Mouse (Mus musculus): ENCODE measurements around the gene Zfp580.

The Zfp580 gene

DNA sequence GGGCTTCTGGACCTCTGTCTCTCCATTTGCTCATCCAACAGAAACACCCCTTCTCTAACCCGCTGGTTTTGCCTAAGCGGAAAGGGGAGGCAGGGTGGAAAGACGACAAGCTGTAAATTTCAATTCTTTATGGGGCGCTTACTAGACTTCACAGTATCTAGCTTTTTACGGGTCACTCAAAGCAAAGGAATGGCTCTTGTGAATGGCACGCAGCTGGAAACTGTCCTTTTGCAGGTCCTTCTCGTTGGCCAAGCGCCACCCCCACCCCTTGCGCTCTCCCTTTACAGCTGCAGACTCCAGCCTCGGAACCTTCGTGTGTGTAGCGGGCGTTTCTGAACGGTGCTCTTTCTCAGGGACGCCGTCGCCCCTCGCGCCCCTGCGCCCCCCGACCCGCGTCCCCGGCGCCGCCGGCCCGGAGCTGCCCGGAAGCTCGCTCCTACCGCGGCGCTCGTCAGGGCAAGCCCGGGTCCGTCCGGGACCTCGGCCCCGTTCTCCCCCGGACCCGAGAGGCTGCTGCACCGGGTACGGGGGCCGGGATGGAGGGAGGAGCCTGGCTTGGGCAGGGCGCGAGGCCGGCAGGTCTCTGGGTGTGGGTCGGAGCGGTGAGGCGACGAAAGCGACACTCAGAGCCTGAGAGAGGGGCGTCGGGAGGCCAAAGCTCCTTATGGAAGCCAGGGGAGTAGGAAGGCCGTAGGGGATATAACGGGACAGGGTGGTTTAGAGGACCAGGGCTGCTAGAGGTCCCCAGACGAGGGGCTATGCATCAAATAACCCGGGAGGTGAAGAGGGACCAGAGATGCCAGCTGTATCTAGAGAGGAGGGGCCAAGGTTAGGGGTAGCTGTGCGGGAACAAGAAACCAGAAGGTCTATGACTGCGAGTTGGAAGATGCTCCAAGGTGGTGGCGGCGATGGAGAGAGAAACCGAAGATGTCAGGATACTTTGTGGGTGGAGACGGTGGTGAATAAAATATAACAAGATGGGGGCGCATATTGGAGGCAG lies at the start of gene Zfp580:
Gene Zfp580 (plus strand): TSS at position 346 of the 1,000 bp plus-strand sequence.
- TF ChIP-seq GATA4 (IDR thresholded peaks at IDR 0.05; ENCODE audit: insufficient replicate concordance, low read length): no peak

DNA sequence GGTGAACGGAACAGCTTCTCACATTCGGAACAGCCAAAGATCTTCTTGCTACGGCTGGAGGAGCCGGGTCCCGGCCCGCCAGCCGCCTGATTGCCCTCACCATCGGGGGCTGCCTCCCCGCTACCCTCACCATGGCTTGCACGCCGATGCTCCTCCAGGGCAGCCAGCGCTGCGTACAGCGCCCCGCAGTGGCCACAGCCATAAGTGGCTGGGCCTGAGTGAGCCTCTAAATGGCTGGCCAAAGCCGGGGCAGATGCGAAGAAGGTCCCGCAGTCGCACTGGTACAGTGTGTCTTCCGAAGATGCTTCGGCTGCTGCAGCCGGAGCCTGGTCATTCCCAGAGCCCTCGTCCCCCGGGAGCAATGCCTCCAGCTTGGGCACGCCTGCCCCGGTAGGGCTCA lies 43.1 kb upstream of the Zfp580 start:
- TF ChIP-seq GATA4 (IDR thresholded peaks at IDR 0.05; ENCODE audit: insufficient replicate concordance, low read length): no peak

DNA sequence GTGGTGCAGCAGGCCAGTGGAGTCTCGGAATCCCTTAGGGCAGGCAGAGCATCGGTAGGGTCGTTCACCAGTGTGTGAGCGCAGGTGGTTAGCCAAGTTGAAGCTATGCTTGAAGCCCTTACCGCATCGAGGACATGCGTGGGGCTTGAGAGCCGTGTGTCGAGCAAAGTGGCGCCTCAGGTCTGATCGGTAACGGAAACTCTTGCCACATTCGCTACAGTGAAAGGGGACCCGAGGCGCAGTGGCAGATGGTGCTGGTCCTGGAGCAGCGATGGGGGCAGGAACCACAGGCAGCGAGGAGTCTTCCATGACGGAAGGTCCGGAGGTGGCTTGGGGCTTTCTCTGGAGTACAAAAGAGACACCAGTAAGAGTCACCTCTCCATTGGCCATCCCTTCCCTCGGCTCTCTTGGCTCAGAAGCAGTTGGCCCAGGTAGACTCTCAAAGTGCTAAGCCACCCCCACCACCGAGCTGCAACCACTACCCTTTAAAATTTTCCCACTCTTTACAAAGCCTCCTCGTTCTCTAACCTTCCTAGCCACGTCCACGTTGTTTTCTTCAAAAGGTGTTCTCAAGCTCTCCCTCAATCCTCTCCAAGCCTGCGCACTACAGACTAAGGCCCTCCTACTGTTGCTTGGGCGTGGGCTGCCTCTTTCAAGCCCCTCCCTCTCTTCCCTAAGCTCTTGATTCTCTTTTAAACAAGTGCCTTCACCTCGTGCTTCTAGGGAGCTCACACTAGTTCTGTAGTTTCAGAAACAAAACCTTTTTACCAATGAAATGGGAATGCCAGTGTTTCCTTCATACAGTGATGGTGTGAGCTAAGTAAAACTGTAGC lies 38.4 kb upstream of the Zfp580 start:
- TF ChIP-seq GATA4 (IDR thresholded peaks at IDR 0.05; ENCODE audit: insufficient replicate concordance, low read length): no peak

DNA sequence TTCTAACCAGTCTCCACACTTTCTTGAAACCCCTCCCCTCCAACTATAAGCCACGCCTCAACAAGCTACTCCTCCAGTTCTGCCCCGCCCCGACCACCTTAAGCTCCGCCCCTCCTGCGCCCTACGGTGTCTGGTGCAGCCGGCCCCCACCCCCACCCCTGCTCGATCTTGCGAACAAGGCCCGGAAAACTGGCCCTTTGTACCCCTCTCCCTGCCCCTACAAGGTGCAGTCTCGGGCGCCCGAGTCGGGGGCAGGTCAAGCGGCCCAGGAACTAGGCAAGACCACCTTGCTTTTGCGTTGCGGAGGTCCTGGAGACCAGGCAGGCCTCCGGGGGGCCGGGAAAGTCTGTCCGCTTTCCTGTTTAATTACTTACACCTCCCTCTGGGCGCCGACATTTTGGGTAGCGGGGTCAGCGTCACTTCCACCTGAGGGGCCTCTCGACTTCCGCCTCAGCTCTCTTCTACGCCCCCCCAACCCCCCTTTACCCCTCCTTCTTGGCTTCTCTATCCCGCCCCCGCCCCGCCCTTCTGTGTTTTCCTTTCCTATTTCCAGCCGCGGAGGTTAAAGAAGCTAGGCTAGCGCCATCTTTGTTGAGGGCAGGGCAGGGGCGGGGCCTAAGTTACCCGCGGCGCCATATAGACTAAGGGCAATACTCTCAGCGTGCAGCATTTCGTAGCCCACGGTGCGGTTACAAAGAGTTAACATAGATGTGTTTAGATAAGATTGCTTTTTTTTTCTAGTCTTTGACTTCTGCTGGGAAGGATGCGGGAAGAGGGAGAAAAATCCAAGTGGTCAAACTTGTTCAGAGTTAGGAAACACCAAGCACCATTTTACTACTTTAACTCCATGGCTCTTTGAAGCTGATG lies 36.9 kb upstream of the Zfp580 start, which contains the start of the genes Zfp524 and Fiz1:
Gene Zfp524 (plus strand): TSS at position 165 of the 867 bp plus-strand sequence.
Gene Fiz1 (minus strand): TSS at position 447 of the 867 bp plus-strand sequence.
- TF ChIP-seq GATA4 (IDR thresholded peaks at IDR 0.05; ENCODE audit: insufficient replicate concordance, low read length): no peak

DNA sequence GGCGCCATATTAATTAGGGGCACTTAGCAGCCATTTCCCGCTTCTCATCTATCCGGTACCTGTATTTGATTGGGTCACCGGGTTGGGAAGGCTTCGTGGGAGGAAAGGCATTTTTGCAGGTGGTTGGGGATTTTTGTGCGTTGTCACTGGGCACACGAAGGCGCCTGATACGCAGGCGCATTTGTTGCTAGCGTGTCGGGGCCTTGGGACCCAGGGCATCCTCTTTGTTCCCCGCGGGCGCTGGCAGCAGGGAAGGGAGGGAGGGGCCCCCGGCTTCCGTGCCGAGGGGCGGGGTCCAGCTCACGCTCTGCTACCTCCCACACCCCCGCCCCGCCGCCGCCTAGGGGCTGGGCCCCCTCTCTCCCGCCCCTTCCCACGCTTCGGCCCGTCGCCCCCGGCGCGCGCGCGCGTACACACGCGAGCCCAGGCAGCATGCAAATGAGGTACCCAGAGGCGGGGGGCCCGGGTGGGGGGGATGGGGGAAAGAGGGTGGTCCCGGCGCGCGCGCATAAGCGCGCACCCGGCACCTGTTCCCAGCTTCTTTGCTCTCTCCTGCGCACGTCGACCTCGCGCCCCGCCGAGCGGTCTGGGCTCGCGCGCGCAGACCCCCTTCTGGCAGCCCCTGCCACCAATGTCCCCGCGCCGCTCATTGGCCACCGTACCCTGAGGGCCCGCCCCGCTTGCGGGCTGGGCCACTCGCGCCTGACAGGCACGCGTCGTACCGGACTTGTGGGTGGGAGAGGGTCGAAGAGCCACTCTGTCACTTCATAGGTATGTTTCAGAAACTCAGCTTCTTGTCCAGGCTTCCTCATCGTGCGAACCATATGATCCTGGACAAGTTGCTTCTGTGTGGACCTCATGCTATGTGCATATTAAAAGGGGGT lies 36.0 kb upstream of the Zfp580 start, which contains the start of gene Gm44973:
Gene Gm44973 (plus strand): TSS at position 379 of the 884 bp plus-strand sequence.
- peak; percentile 26; the same call in 1 of the 2 replicates for TF ChIP-seq GATA4 (IDR thresholded peaks at IDR 0.05; ENCODE audit: insufficient replicate concordance, low read length)

DNA sequence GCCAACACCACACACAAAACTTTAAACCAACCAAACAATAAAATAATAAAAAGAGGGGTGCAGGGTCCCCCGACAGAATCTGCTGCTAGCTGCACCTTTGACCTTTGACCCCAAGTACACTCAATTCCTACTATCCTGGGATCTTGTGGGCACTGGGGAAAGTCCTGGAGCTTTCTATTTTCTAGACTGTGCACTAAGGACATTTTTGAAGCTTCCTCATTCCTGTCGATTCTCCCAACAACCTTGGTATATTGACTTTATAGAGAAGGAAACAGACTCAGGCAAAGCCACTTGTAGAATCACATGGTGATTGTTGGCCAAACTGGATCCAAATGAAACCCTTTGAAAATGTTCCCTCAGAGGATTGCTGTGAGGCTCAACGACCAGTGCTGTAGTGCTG lies 35.3 kb upstream of the Zfp580 start:
- no peak for TF ChIP-seq GATA4 (IDR thresholded peaks at IDR 0.05; ENCODE audit: insufficient replicate concordance, low read length)

DNA sequence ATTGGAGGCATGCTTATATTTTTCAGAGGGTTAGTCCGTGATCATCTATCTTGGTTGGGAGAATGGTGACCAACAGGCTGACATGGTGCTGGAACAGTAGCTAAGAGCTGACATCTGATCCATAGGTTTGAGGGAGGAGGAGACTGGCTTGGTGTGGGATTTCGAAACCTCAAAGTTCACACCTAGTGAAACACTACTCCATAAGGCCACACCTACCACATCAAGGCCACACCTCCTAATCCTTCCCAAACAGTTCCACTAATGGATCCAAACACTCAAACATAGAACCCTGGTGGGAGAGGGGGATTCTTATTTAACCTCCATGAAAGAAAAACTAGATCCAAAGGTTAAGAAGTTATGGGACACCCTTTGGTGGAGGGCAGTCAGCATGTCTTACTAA lies 34.4 kb upstream of the Zfp580 start:
- no peak for TF ChIP-seq GATA4 (IDR thresholded peaks at IDR 0.05; ENCODE audit: insufficient replicate concordance, low read length)

DNA sequence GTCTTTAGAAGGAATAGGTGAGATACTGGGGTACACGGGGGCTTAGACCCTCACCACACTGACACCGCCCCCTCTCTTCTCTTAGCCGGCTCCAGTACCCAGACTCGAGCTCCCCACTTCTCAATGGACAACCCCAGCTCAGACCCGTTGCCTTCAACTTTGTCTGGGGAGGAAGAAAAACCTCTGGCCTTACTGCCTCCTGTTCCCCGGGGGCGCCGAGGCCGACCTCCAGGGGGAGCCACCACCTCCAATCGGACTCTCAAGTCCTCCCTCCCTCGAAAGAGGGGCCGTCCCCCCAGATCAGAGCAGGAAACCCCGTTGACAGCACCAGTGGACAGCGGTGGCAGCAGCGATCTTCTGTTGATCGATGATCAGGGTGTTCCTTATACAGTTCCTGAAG lies 34.0 kb upstream of the Zfp580 start:
- no peak for TF ChIP-seq GATA4 (IDR thresholded peaks at IDR 0.05; ENCODE audit: insufficient replicate concordance, low read length)

DNA sequence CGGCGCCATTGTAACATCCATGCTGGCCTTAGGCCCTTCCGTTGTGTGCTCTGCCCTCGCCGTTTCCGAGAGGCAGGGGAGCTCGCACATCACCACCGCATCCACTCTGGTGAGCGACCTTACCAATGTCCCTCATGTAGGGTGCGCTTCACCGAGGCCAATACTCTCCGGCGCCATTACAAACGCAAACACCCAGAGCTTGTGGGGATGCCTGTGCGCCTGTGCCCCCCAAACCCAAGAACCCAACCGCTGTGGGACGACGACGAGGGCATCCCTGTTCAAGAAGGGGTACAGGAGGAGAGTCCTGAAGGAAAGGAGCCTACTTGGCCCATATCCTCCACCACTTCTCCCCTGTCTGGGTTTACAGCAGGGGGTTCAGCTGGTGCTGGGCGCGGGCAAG lies 33.4 kb upstream of the Zfp580 start:
- no peak for TF ChIP-seq GATA4 (IDR thresholded peaks at IDR 0.05; ENCODE audit: insufficient replicate concordance, low read length)

DNA sequence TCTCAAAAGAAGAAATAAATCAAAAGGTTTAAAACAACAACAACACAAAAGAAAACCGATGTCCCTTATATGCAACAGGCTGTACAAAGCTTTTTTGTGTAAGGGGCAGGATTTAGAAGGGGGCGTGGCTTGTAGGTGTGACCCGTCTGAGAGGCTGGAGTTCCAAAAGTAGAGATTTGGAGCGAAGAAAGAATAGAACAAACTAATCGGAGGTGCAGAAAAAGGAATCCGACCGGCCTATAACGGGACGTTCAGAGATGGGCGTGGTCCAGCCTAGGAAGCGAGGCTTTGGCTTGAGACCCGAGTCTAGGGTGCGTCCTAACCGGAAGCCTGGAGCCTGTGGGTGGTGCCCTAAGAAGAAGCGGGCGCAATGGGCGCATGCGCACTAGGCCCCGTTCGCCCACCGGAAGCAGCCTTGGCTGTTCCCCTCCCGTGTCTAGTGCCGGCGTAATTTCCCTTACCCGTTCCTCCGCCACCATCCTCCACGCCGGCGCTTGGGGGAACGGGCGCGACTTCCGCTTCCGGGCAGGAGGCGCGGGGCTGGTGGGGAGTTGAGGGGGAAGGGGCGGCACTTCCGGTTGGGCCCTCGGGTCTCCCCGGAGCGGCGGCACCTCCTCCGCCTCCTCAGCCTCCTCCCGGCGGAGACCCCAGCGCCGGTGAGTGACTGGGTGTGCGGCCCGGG lies 31.2 kb upstream of the Zfp580 start, which contains the start of the genes Zfp865 and Ccdc106:
Gene Zfp865 (plus strand): TSS at position 377 of the 682 bp plus-strand sequence.
Gene Ccdc106 (plus strand): TSS at position 554 of the 682 bp plus-strand sequence.
- TF ChIP-seq GATA4 (IDR thresholded peaks at IDR 0.05; ENCODE audit: insufficient replicate concordance, low read length): peak; percentile 39; the same call in 1 of the 2 replicates

DNA sequence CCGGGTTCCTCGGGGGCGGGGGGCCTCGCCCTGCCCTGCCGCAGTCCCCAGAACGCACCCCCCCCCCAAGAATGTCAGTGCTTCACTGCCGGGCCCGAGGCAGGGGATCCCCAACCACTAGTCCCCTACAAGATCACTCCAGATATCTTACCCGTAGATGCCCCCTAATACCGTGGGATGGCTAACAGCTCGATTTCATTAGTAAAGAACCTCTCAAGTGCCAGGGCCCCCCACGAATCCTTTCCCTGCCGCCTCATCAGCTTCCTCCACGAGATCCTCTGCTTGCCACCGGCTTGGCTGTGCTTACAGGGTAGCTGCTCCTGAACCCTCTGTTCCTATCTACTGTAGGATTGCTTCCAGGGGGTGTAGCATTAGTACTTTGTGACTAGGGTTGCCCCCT lies 30.7 kb upstream of the Zfp580 start:
- no peak for TF ChIP-seq GATA4 (IDR thresholded peaks at IDR 0.05; ENCODE audit: insufficient replicate concordance, low read length)

DNA sequence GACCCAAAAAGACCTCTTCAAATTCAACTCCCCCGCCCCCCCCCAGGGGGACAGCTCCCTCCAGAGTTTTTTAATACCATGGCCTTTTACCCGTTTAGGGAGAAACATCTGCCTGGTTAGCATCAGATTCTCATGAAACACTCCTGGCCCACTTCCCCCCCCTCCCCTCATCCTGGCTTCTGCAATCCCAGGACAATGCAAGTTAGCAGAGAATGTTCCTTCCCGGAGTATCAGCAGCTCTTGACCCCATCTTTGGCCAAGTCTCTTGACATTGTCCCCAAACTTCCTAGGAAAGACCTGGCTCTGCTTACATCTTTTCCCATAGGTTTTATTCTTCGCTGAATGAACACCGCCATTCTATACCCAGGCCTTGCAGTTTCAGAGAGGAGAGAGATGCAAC lies 30.1 kb upstream of the Zfp580 start:
- no peak for TF ChIP-seq GATA4 (IDR thresholded peaks at IDR 0.05; ENCODE audit: insufficient replicate concordance, low read length)

DNA sequence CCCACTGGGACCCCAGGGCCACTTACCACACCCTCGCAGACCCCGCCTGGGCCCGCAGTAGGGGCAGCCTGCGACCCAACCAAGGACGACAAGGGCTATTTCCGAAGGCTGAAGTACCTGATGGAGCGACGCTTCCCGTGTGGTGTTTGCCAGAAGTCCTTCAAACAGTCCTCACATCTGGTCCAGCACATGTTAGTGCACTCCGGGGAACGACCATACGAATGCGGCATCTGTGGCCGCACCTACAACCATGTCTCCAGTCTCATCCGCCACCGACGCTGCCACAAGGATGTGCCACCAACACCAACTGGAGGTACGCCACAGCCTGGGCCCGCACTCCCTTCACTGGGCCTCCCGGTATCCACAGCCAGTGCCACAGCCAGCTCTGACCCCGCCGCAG lies 21.8 kb upstream of the Zfp580 start:
- no peak for TF ChIP-seq GATA4 (IDR thresholded peaks at IDR 0.05; ENCODE audit: insufficient replicate concordance, low read length)
